Mouse (Mus musculus) forebrain, embryonic 14.5 days (tissue): ENCODE results near the gene Cptp. TPM values are rescaled to one million over a fixed set of nuclear protein-coding genes. Genes with fewer than 3 reads are reported as not detected.
A peak's percentile ranks its signal among the peaks of the same experiment; 100 is the strongest.

Source experiments
- ATAC-seq: fragments of 200-750 bp; cut with Nextera tagmentation; 2 replicates; pipeline ENCODE4 v1.8.0; 2017; ENCODE audit warnings: mild to moderate bottlenecking, moderate library complexity
- DNase-seq: peaks from one replicate; pipeline ENCODE4 v3.0.0-alpha.2; 2015; ENCODE audit warnings: low spot score
- H3K27ac ChIP-seq: fragments of 300-500 bp; sonication (generic); 2 replicates; pipeline ENCODE4 v1.5.1; 2014; ENCODE audit warnings: low read depth, mild to moderate bottlenecking, control low read depth, low read length, moderate library complexity
- H3K27me3 ChIP-seq: fragments of 300-500 bp; sonication (generic); replicated peaks from 2 replicates; pipeline ENCODE4 v1.6.1; 2014; ENCODE audit warnings: low read length, control low read depth, mixed read lengths; ENCODE audit not compliant: control insufficient read depth, insufficient read depth
- H3K36me3 ChIP-seq: fragments of 300-500 bp; sonication (generic); 2 replicates; pipeline ENCODE4 v1.6.1; 2014; ENCODE audit warnings: low read length, control low read depth; ENCODE audit not compliant: control insufficient read depth, insufficient read depth
- H3K4me1 ChIP-seq: fragments of 300-500 bp; sonication (generic); 2 replicates; pipeline ENCODE4 v1.6.1; 2014; ENCODE audit warnings: antibody characterized with exemption, low read length, control low read depth; ENCODE audit not compliant: control insufficient read depth, insufficient read depth
- H3K4me2 ChIP-seq: fragments of 300-500 bp; sonication (generic); 2 replicates; pipeline ENCODE4 v1.6.1; 2014; ENCODE audit warnings: mild to moderate bottlenecking, control low read depth, low read length
- H3K4me3 ChIP-seq: fragments of 300-500 bp; sonication (generic); 2 replicates; pipeline ENCODE4 v1.5.1; 2014; ENCODE audit warnings: low read depth, low read length, control low read depth
- H3K9ac ChIP-seq: fragments of 300-500 bp; sonication (generic); 2 replicates; pipeline ENCODE4 v1.6.1; 2014; ENCODE audit warnings: mild to moderate bottlenecking, low read length, control low read depth, moderate library complexity
- H3K9me3 ChIP-seq: fragments of 300-500 bp; sonication (generic); replicated peaks from 2 replicates; pipeline ENCODE4 v1.6.1; 2016; ENCODE audit warnings: low read length, control low read depth, mixed read lengths; ENCODE audit not compliant: control insufficient read depth
- WGBS: fragments of 180-500 bp; shearing (Covaris S2); extraction: QIAGEN DNeasy Blood & Tissue Kit; methylation state at CpG from one replicate; pipeline ENCODE4 v1.1.7; 2014; 5-methylcytosine and 5-hydroxymethylcytosine counted together
- polyA plus RNA-seq: library from polyadenylated mRNA; unstranded; fragments of >200 nt; fragmentation: Nextera tagmentation; extraction: Ambion mirVana; gene quantifications from 2 replicates; pipeline ENCODE4 v1.2.1, GENCODE M21; 2014

The Cptp gene
- 28.3 and 29.5 TPM in 2 replicates for polyA plus RNA-seq

DNA sequence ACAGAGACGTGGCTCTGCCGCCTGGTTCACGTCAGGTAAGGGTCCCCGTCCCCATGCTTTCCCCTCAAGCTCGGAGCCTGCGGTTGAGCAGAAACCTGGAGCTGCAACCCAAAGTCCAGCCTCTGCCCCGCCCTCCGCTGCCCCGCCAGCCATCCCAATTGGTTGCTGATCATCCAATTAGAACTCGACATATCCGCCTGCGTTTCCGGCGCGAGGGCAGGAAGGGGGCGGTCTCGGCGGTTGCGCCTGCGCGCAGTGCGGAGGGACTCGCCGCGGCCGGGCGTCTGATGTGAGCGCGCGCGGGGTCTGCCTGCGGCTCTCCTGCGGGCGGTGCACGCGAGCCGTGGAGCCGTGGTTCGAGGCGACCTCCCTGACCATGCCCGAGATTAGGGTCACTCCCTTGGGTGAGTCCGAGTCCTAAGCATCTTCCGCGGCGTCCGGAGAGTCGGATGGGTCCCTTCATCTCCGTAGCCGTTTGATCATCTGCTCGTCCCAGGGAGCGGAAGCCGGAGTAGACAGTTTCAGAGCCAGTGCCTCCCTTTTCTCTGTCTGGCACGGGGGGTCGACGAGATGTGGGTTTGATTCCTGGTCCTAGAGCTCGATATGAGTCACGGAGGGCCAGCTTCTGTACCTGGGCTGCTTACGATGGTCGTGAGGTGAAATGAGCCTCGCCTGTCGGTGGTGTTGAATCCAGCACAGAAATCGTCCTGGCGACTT, at the start of gene Cptp, which contains the start of gene Ints11:
Cptp (minus strand) TSS at position 124 of the 717 bp plus-strand sequence.
Ints11 (plus strand) TSS at position 230 of the 717 bp plus-strand sequence.
- H3K4me2 ChIP-seq = peak within 1 kb of the TSS; percentile 98
- under 1% methylated on average over 63 of the region's 63 CpGs for WGBS
- ATAC-seq = peak; percentile 97
- peak within 1 kb of the TSS; percentile 87 for H3K9ac ChIP-seq
- peak within 1 kb of the TSS; percentile 72 for H3K4me3 ChIP-seq
- peak within 1 kb of the TSS; percentile 58 for H3K27ac ChIP-seq
- DNase-seq = peak; percentile 97
- peaks cover 55% of the 10 kb centered on the region for H3K36me3 ChIP-seq
- H3K27me3 ChIP-seq = no peaks in the 10 kb centered on the region
- H3K4me1 ChIP-seq = peaks cover 12% of the 10 kb centered on the region
- H3K9me3 ChIP-seq = no peaks in the 10 kb centered on the region

DNA sequence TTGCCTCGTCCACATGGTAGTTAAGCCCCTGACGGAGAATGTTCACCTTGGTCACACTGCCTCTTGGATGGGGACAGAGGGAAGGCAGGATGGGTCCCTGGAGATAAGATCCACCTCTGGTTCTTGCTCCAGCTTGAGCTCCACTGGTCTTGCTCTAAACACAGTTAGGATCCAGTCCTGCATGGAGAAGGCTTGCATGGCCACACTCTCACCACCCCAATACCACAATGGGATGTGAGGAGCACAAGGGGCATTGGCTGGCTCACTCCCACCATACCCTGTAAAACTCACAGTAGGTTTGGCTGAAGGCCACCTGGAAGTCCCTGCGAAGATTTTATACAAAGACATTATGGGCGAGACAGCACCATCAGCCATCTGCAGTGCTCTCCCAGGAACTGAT, 39.5 kb upstream of the Cptp start:
- Histone ChIP-seq H3K9ac (no peak overlapping the region), H3K27ac (no peak overlapping the region), H3K4me1 (no peaks in the 10 kb centered on the region), H3K36me3 (peaks cover 36% of the 10 kb centered on the region), H3K4me2 (no peak overlapping the region), H3K4me3 (no peak overlapping the region), H3K9me3 (no peaks in the 10 kb centered on the region), H3K27me3 (no peaks in the 10 kb centered on the region)
- DNase-seq (no peak), ATAC-seq (no peak)
- WGBS = 94% methylated on average over 4 of the region's 4 CpGs

DNA sequence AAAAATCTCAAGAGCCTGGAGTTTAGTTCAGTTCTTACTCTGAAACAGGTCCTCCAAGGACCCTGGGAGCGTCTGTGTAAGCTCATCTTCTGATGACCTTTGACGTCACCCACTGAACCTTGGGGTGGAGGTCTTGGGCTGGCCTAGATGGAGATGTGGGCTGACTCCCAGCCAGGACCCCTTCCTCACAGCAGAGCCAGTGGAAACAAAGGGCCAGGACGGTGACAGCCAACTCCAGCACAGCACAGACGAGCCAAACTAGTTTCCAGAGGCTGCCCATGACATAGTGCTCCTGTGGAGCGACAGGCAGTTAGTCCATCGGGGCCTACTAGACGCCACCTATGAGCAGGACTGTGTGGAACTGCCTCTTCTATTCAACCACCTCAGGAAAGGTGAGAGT, 39.0 kb upstream of the Cptp start:
- DNase-seq = no peak
- no peak overlapping the region for H3K4me2 ChIP-seq

DNA sequence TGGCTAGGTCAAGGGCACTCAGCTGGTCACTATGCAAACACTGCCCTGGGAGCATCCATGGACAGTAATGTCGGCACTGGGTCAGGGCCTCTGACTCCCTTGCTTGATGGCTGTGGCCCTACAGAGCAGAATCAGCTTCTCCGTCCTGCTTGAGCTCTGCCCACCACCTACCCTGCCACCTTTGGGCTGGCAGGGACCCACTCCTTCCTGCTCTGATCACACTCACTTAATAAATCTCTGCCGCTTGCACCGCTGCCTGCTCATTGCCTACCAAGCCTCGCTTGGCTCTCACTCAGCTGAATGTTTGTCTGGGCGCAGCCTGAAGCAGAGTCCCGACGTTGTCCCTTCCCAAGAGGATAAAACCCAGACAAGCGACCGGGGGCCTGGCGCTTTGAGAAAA, 37.8 kb upstream of the Cptp start:
- H3K9me3 ChIP-seq = no peaks in the 10 kb centered on the region
- H3K4me1 ChIP-seq = no peaks in the 10 kb centered on the region
- no peak overlapping the region for H3K4me2 ChIP-seq
- H3K27me3 ChIP-seq = no peaks in the 10 kb centered on the region
- DNase-seq = no peak
- ATAC-seq = no peak
- no peak overlapping the region for H3K27ac ChIP-seq
- H3K36me3 ChIP-seq = peaks cover 53% of the 10 kb centered on the region
- no peak overlapping the region for H3K4me3 ChIP-seq
- WGBS = 88% methylated on average over 11 of the region's 11 CpGs
- H3K9ac ChIP-seq = no peak overlapping the region

More for the DNA sequence above, 39.0 kb upstream of the Cptp start:
- no peak overlapping the region for H3K27ac ChIP-seq
- peaks cover 40% of the 10 kb centered on the region for H3K36me3 ChIP-seq
- ATAC-seq = no peak
- no peak overlapping the region for H3K4me3 ChIP-seq
- WGBS = 80% methylated on average over 7 of the region's 7 CpGs
- no peaks in the 10 kb centered on the region for H3K4me1 ChIP-seq
- no peaks in the 10 kb centered on the region for H3K9me3 ChIP-seq
- no peaks in the 10 kb centered on the region for H3K27me3 ChIP-seq
- no peak overlapping the region for H3K9ac ChIP-seq

DNA sequence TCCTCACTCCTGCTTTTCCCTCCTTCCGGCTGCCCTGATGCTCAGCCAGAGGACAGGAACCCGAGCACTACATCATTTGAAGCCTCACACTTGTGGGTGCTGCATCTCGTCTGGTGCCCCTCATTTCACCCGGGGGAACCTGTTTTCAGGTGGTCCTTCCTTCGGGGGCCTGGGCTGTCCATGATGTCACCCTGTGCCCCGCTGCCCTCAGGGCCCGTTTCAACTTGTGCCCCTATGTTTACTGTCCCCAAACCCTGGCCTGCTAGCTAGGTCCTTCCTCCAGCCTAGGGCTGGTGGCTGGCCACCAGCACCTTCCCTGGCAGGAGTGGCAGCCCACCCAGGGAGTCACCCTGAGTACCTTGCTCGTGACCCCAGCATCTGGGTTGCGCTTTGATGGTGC, 36.9 kb upstream of the Cptp start:
- Histone ChIP-seq H3K4me2 (no peak overlapping the region), H3K27ac (no peak overlapping the region), H3K9me3 (no peaks in the 10 kb centered on the region), H3K4me3 (no peak overlapping the region), H3K9ac (no peak overlapping the region), H3K4me1 (no peaks in the 10 kb centered on the region), H3K27me3 (no peaks in the 10 kb centered on the region), H3K36me3 (peaks cover 62% of the 10 kb centered on the region)
- DNase-seq (no peak), ATAC-seq (no peak)
- 88% methylated on average over 9 of the region's 9 CpGs for WGBS

DNA sequence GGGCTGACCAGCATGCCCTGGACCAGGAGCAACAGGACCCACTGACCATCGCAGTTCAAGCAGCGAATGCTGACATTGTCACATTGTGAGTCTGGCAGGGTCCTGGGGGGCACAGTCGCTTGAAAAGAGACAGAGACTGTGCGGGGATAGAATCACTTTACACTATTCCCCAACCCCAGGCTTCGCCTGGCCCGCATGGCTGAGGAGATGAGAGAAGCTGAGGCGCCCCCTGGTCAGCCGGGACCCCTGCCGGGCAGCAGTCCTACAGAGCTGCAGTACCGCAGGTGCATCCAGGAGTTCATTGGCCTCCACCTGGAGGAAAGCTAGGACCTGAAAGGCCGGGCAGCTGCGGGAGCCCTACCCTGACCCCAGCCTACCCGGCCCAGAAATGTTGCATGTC, 36.4 kb upstream of the Cptp start:
- 90% methylated on average over 13 of the region's 13 CpGs for WGBS
- Histone ChIP-seq H3K4me2 (no peak overlapping the region), H3K27ac (no peak overlapping the region), H3K4me1 (no peaks in the 10 kb centered on the region), H3K9me3 (no peaks in the 10 kb centered on the region), H3K9ac (no peak overlapping the region), H3K4me3 (no peak overlapping the region), H3K27me3 (no peaks in the 10 kb centered on the region), H3K36me3 (peaks cover 67% of the 10 kb centered on the region)
- ATAC-seq = no peak
- no peak for DNase-seq

DNA sequence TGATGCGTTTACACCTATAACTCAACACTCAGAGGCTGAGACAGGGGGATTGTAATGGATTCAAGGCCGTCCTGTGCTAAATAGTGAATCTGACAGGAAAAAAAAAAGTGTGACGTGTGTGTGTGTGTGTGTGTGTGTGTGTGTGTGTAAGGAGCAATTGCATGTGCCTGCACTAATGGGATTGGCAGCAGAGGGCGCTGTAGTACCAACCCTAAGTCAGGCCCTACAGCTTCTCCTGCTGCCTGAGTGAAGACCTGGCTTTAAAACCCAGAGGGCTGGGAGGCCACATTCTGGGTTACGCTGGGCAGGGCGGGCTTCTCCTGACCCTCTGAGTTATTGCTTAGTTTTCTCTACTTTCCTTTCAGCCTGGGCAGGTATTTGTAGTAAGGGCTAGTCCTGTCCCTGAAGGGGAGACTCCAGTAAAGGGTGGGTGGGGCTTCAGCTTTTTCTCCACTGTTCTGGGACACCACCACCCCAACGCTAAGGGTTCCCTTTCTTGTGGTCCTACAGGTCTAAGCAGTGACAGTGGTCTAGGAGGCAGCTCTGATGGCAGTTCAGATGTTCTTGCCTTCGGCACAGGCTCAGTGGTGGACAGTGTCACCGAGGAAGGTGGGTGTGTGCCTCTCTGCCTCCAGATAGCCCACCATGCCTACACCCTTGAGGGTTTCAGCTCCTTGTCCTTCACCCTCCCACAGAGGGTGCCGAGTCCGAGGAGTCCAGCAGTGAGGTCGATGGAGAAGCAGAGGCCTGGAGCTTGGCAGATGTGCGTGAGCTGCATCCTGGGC, 35.3 kb upstream of the Cptp start:
- Histone ChIP-seq H3K4me1 (no peaks in the 10 kb centered on the region), H3K9ac (no peak overlapping the region), H3K9me3 (no peaks in the 10 kb centered on the region), H3K27ac (no peak overlapping the region), H3K4me3 (no peak overlapping the region), H3K4me2 (no peak overlapping the region), H3K36me3 (peaks cover 78% of the 10 kb centered on the region), H3K27me3 (no peaks in the 10 kb centered on the region)
- WGBS = 90% methylated on average over 13 of the region's 13 CpGs
- ATAC-seq = no peak
- no peak for DNase-seq

DNA sequence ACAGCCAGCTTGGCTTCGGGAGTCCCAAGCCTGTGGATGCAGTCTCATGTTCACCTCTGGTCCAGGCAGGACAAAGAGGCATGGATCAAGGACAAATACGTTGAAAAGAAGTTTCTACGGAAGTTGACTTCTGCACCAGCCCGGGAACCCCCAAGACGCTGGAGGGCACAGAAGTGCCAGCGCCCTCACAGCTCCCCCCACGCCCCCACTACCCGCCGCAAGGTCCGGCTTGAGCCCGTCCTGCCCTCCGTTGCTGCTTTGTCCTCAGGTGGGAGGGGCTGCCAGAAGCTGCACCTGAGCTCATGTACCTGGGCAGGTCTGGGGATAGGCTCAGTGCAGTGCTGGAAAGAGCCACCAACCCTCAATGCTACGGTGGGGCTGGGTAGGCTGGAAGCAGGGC, 34.0 kb upstream of the Cptp start:
- WGBS = 95% methylated on average over 13 of the region's 13 CpGs
- H3K27me3 ChIP-seq = no peaks in the 10 kb centered on the region
- no peak for ATAC-seq

DNA sequence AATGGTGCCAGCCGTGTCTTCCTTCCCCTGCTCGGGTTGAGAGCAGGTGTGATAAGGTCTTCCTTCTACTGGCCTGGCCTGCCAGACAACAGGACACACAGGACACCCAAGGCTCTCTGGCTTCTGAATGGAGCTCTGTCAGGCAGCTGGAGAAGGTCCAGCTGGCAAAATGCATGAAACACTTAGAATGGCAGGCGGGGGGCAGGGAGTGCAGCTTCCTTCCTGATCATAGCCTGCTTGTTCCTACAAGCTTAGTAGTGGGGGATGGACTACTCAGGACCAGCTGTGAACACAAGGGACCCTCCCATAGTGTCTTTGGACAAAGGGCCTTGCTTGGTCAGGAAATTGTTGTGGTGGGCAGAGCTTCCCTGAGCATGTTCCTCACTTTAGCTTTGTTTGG, 32.0 kb upstream of the Cptp start:
- peaks cover 94% of the 10 kb centered on the region for H3K36me3 ChIP-seq
- DNase-seq (peak; percentile 14), ATAC-seq (no peak)
- WGBS = 69% methylated on average over 3 of the region's 3 CpGs
- no peak overlapping the region for H3K27ac ChIP-seq
- no peaks in the 10 kb centered on the region for H3K4me1 ChIP-seq
- no peak overlapping the region for H3K4me2 ChIP-seq
- no peak overlapping the region for H3K9ac ChIP-seq
- no peaks in the 10 kb centered on the region for H3K9me3 ChIP-seq
- H3K27me3 ChIP-seq = no peaks in the 10 kb centered on the region
- no peak overlapping the region for H3K4me3 ChIP-seq

More for the DNA sequence above, 34.0 kb upstream of the Cptp start:
- Histone ChIP-seq H3K9me3 (no peaks in the 10 kb centered on the region), H3K4me3 (no peak overlapping the region), H3K27ac (no peak overlapping the region), H3K9ac (no peak overlapping the region), H3K36me3 (peaks cover 91% of the 10 kb centered on the region), H3K4me1 (no peaks in the 10 kb centered on the region), H3K4me2 (no peak overlapping the region)
- DNase-seq = no peak
